Mouse (Mus musculus) cortical plate, adult 2 months (tissue): ENCODE measurements around the gene Gm45234.

Source experiments
- CTCF ChIP-seq: fragments of 200-500 bp; IDR thresholded peaks from 2 replicates; pipeline ENCODE4 v1.5.1; 2011; ENCODE audit warnings: mild to moderate bottlenecking, control low read depth, low read length; ENCODE audit not compliant: insufficient read depth; ENCODE audit errors: extremely low read depth
- POLR2A ChIP-seq: fragments of 200-500 bp; IDR thresholded peaks from 2 replicates; pipeline ENCODE4 v1.6.1; 2011; ENCODE audit warnings: mild to moderate bottlenecking, low read length, control low read depth; ENCODE audit not compliant: insufficient read depth; ENCODE audit errors: extremely low read depth

DNA sequence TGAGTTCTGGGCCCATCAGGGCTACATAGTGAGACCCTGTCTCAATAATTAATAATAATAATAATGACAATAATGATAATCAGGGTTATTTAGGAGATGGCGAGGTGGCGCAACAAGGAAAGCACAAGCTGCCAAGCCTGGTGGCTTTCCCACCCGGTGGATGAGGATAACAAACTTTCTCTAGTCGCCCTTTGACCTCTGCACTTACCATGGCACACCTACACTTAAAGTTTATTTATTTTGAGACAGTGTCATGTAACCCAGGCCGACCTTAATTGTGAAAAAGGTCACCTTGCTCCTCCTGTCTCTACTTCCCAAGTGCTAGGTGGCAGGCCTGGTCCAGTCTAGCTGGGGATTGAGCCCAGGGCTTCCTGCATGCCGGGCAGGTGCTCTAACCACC lies 57.1 kb downstream of the Gm45234 start:
- no peak for TF ChIP-seq CTCF
- TF ChIP-seq POLR2A, result no peak
